Mouse (Mus musculus): Measurements from ENCODE around the gene Pkd2l1. TPM values are rescaled to one million over a fixed set of nuclear protein-coding genes. Genes with fewer than 3 reads are reported as not detected.

Pkd2l1 gene
- polyA plus RNA-seq, 1 experiment from 2014 or later, result not detected

DNA sequence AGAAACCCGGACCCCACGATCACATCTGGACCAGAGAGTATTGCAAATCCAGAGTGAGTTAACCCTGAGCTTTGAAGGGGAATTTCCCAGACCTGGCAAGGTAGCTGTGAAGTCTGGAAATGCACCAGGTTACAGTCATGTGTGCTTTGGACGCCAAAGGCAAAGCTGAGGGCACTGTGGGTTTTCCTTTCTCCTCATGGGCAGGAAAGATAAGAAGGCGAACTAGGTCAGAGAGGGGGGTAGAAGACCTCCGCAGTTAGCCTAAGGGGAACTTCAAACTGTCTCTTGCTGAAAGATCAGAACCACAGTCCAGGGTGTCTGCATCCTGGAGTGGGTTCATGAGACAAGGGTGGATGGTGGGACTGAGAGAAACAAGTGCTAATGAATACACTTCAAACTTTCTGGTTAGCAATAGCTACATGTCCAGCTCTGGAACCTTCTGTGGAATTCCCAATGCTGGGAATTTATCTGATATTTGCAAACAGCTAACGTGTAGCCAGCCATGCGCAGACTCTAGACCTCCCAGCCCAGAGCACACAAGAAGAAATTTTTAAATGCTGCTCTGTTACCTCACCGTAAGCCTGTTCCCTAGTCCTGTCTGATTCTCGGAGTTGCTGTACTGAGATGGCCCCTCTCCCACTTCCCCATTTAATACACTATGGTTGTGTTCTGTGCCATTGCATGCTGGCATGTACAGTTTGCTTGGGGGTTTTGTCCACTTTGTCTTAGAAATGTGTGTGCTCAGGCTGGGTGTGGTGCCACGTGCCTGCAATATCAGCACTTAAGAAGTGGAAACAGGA is 5.0 kb upstream of the Pkd2l1 start:
- WGBS, result 92% methylated on average over 10 of the region's 10 CpGs
- no peaks in the 10 kb centered on the region for H3K9me3 ChIP-seq (replicated peaks)
- no peaks in the 10 kb centered on the region for H3K36me3 ChIP-seq
- no peak overlapping the region for H3K27ac ChIP-seq
- H3K4me3 ChIP-seq, result no peak overlapping the region
- H3K4me1 ChIP-seq, result no peaks in the 10 kb centered on the region
- no peak for DNase-seq (ENCODE audit: low spot score)
- H3K27me3 ChIP-seq (ENCODE audit: low read depth, poor library complexity, severe bottlenecking), result no peaks in the 10 kb centered on the region

DNA sequence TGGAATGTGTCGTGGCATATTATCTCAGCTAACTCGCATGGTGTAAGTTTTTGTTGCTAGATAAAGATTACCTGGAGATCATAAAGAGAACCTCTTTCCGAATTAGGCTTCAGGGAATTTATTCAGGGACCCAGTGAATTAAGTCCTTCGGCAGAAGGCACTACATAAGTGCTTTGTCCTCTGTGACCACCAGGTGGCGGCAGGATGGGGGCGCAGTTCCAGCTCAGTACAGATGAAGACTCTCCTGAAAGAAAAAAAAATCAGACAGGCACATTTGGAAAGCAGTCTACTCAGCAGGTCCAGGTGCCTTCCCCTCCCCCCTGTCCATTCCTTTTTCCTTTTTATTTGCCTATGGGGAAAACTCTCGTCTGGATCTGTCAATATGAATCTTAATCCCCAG is 2.9 kb upstream of the Pkd2l1 start:
- Histone ChIP-seq H3K4me1 (no peaks in the 10 kb centered on the region), H3K9me3 (replicated peaks) (no peaks in the 10 kb centered on the region), H3K27ac (no peak overlapping the region), H3K4me3 (no peak overlapping the region), H3K36me3 (no peaks in the 10 kb centered on the region), H3K27me3 (ENCODE audit: low read depth, poor library complexity, severe bottlenecking) (no peaks in the 10 kb centered on the region)
- WGBS, result 24% methylated on average over 7 of the region's 7 CpGs
- DNase-seq (ENCODE audit: low spot score), result peak; percentile 73

DNA sequence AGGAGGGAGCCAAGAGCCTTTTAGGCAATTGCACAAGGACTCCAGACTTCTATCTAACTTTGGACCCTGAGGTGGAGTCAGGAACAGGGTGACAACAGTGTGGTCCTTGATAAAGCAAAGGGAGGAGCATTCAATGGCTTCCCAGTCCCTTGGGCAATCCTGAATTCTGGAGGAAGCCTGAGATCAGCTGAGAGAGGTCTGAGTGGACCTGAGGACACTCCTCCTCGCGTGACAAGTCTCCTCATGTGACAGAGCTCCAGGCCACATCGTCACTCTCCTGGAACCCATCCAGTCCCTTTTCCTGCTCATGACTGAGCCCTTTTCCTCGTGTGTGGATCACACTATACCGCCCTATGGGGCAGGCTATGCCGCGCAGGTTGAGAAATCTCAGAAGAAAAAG is 1.7 kb upstream of the Pkd2l1 start:
- no peak overlapping the region for H3K4me3 ChIP-seq
- no peak for DNase-seq (ENCODE audit: low spot score)
- H3K4me1 ChIP-seq, result no peaks in the 10 kb centered on the region
- no peaks in the 10 kb centered on the region for H3K9me3 ChIP-seq (replicated peaks)
- WGBS, result 82% methylated on average over 7 of the region's 7 CpGs
- H3K27me3 ChIP-seq (ENCODE audit: low read depth, poor library complexity, severe bottlenecking), result no peaks in the 10 kb centered on the region
- H3K27ac ChIP-seq, result no peak overlapping the region
- no peaks in the 10 kb centered on the region for H3K36me3 ChIP-seq

DNA sequence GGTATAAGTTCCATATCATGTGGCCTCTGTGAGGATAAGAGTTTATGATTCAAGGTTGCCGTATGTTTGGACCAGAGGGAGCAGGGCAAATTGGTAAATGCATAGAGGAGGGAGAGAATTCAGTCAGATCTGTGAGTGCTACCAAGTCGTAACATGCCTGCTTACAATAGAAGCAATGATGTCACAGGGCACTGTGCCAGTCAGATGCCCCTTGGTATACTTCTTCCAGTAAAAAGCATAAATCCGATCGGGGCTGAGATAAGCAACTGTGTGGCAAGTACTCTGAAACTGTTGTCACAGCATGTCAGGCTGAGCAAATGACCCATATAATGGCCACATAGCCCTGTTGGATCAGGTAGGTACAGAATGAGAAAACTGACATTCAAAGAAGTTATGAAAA is 3.2 kb downstream of the Pkd2l1 start:
- Histone ChIP-seq H3K27ac (no peak overlapping the region), H3K27me3 (ENCODE audit: low read depth, poor library complexity, severe bottlenecking) (no peaks in the 10 kb centered on the region), H3K4me1 (no peaks in the 10 kb centered on the region), H3K9me3 (replicated peaks) (no peaks in the 10 kb centered on the region), H3K36me3 (no peaks in the 10 kb centered on the region), H3K4me3 (no peak overlapping the region)
- DNase-seq (ENCODE audit: low spot score), result no peak
- WGBS, result 88% methylated on average over 4 of the region's 4 CpGs

DNA sequence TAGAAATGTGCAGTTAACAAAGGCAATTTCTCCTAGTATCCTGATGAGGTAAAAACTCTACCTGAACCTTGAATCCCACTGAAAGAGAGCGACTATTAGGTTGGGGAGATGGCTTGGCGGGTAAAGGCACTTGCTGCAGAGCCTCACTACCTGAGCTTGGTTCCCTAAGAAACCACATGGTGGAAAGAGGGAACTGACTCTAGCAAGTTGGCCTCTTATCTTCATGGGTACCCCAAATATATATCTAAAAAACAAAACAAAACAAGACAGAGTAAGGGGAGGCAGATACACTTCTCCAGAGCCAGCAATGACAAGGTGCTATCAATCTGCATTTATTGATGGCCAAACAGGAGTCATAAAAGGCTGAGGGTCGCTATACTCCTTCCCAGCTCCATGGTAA is 8.3 kb downstream of the Pkd2l1 start:
- 0 out of 2 replicates have a peak, but pooled peaks cover 3% of the 10 kb centered on the region for H3K4me1 ChIP-seq
- H3K27me3 ChIP-seq (ENCODE audit: low read depth, poor library complexity, severe bottlenecking), result no peaks in the 10 kb centered on the region
- H3K36me3 ChIP-seq, result no peaks in the 10 kb centered on the region
- H3K4me3 ChIP-seq, result no peak overlapping the region
- WGBS, result 70% methylated on average over 3 of the region's 3 CpGs
- H3K27ac ChIP-seq, result no peak overlapping the region
- no peaks in the 10 kb centered on the region for H3K9me3 ChIP-seq (replicated peaks)
- DNase-seq (ENCODE audit: low spot score), result no peak

DNA sequence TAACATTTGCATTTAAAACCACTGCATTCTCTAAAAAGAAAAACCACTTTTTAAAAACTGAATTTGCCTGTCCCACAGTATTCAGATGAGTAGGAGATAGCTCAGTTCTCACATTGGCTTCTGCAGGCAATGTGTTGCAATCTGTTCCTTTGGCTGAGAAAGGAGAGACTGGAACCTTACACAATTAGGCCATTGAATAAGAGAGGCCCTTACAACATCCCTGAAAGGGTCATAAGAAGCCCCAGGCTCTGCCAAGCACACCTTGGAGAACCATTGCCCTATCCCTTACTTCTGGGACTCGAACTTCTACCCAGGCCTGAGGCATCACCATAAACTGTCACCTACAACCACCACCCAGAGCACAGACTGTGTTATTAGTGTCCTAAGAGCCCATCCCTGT is 11.7 kb downstream of the Pkd2l1 start:
- 89% methylated on average over 1 of the region's 1 CpGs for WGBS
- Histone ChIP-seq H3K27ac (no peak overlapping the region), H3K27me3 (ENCODE audit: low read depth, poor library complexity, severe bottlenecking) (no peaks in the 10 kb centered on the region), H3K4me1 (0 out of 2 replicates have a peak, but pooled peaks cover 3% of the 10 kb centered on the region), H3K36me3 (no peaks in the 10 kb centered on the region), H3K9me3 (replicated peaks) (no peaks in the 10 kb centered on the region), H3K4me3 (no peak overlapping the region)
- no peak for DNase-seq (ENCODE audit: low spot score)

DNA sequence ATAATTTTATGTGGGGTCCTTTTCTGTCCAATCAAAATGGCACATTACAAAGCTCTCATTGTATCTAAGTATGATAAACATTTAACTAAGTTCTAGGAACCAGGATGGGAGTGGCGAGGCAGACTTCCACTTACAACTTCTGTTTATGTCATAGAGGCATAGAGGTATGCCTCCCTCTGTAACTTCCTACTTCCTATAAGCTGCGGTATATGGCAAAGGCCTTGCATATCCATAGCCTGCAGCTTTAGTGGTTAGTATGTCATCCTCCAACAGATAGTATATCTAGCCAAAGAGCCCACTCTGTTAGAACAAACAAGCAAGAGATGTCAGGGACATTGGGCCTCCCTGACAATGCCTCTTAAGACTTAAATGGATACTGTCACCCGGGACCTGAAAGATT is 15.5 kb downstream of the Pkd2l1 start:
- no peak overlapping the region for H3K27ac ChIP-seq
- no peaks in the 10 kb centered on the region for H3K27me3 ChIP-seq (ENCODE audit: low read depth, poor library complexity, severe bottlenecking)
- H3K4me1 ChIP-seq, result no peaks in the 10 kb centered on the region
- no peak for DNase-seq (ENCODE audit: low spot score)
- WGBS, result 92% methylated on average over 3 of the region's 3 CpGs
- H3K36me3 ChIP-seq, result no peaks in the 10 kb centered on the region
- H3K9me3 ChIP-seq (replicated peaks), result no peaks in the 10 kb centered on the region
- no peak overlapping the region for H3K4me3 ChIP-seq

DNA sequence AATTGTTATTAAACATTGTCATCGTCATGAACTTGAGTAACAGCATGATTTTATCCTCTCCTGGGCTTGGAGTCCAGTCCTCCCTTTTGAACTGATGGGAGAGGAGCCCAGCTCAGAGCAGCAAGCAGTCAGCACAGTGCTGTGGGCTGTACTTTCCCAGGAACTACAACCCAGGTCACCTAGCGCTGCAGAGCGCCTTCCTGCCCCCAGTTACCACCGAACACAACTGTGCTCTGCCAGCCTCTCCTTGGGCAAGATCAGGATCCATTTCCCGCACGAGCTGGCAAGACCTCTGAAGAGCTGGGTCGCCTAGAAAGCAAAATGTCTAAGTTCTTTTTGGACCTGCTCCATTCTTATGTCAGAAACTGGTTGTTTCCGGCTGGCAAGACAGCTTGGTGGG is 17.4 kb downstream of the Pkd2l1 start:
- WGBS, result 72% methylated on average over 8 of the region's 8 CpGs

DNA sequence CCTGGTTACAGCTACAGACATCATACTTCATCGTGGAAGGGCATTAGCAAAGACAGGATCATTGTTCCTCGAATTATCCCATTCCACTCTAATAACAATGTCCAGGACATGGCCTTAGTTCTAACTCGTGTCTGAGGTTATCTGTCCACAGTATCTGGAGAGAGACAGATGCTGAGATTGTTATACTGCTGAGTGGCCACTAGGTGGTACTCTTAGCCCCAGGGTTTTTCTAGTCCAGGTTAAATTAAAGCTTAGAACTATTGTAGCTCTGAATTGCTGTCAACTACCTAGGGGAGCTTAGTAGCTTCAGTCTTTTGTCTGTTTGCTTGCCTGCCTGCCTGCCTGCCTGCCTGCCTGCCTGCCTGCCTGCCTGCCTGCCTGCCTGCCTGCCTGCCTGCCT is 30.7 kb downstream of the Pkd2l1 start:
- no peaks in the 10 kb centered on the region for H3K9me3 ChIP-seq (replicated peaks)
- no peak overlapping the region for H3K4me3 ChIP-seq
- WGBS, result 23% methylated on average over 3 of the region's 3 CpGs
- H3K27ac ChIP-seq, result no peak overlapping the region
- H3K36me3 ChIP-seq, result no peaks in the 10 kb centered on the region
- no peak for DNase-seq (ENCODE audit: low spot score)
- peaks cover 7% of the 10 kb centered on the region; the same call in 1 of the 2 replicates for H3K27me3 ChIP-seq (ENCODE audit: low read depth, poor library complexity, severe bottlenecking)
- H3K4me1 ChIP-seq, result no peaks in the 10 kb centered on the region

More for the DNA sequence above, 17.4 kb downstream of the Pkd2l1 start:
- Histone ChIP-seq H3K4me1 (no peaks in the 10 kb centered on the region), H3K27me3 (ENCODE audit: low read depth, poor library complexity, severe bottlenecking) (no peaks in the 10 kb centered on the region), H3K4me3 (no peak overlapping the region), H3K9me3 (replicated peaks) (no peaks in the 10 kb centered on the region), H3K36me3 (no peaks in the 10 kb centered on the region), H3K27ac (no peak overlapping the region)
- DNase-seq (ENCODE audit: low spot score), result no peak

DNA sequence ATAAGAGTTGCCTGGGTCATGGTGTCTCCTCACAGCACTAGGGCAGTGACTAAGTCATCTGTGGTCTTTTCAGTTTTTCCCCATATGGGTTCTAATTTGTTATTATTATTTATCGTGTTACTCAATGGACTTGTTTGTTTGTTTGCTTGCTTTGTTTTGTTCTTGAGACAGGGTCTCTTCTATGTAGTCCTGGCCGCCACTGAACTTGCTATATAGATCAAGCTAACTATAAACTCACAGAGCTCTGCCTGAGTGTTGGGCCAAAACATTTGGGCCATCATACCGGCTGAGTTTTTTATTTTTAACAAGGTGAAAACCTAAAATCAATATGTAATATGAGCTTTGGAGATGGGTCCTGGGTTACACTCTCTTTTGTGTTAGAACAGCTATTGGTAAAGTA is 32.9 kb downstream of the Pkd2l1 start:
- Histone ChIP-seq H3K36me3 (no peaks in the 10 kb centered on the region), H3K4me3 (no peak overlapping the region), H3K4me1 (no peaks in the 10 kb centered on the region), H3K27me3 (ENCODE audit: low read depth, poor library complexity, severe bottlenecking) (peaks cover 17% of the 10 kb centered on the region), H3K9me3 (replicated peaks) (no peaks in the 10 kb centered on the region), H3K27ac (no peak overlapping the region)
- DNase-seq (ENCODE audit: low spot score), result no peak
- WGBS, result 85% methylated on average over 3 of the region's 3 CpGs

DNA sequence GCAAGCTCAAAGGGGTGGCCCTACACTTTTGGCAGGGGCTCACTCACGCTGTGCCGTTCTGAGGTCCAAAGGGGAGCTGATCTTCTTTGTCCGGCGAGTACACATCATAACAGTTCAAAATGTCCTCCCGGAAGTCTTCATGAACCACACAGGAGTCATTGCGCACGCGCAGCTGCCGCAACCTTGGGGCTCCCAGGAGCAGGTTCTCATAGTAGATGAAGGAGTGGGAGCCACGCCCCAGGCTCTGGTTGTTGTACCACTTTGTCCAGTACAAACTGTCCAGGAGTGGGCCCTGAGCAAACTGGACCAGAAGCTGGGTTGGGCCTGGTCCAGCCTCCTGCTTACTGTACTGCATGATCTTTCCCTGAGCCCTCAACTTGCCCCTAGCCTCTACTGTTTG is 35.2 kb downstream of the Pkd2l1 start:
- H3K4me3 ChIP-seq, result no peak overlapping the region
- no peak for DNase-seq (ENCODE audit: low spot score)
- H3K36me3 ChIP-seq, result no peaks in the 10 kb centered on the region
- whole genome bisulfite sequencing, result 92% methylated on average over 10 of the region's 10 CpGs
- no peaks in the 10 kb centered on the region for H3K4me1 ChIP-seq
- H3K9me3 ChIP-seq (replicated peaks), result no peaks in the 10 kb centered on the region
- H3K27me3 ChIP-seq (ENCODE audit: low read depth, poor library complexity, severe bottlenecking), result peaks cover 23% of the 10 kb centered on the region
- H3K27ac ChIP-seq, result no peak overlapping the region

DNA sequence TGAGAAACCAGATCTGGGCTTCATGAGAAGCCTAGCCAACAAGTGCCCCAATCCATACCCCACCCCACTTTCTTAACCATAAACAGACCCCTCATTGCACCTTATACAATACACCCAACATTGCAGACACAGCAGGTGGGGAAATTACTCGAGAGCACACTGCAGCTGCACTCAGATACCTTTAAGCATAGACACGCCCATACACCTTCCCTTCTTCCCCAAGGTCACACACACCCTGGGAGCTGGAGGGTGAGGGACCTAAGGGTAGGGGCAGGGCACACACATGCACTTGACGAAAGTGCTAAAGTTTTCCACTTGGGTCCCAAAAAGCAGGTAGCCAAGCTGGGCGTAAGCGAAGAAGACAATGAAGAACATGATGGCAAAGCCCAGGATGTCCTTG is 38.5 kb downstream of the Pkd2l1 start:
- Histone ChIP-seq H3K27me3 (ENCODE audit: low read depth, poor library complexity, severe bottlenecking) (peaks cover 28% of the 10 kb centered on the region), H3K9me3 (replicated peaks) (no peaks in the 10 kb centered on the region), H3K4me1 (no peaks in the 10 kb centered on the region), H3K4me3 (no peak overlapping the region), H3K27ac (no peak overlapping the region), H3K36me3 (no peaks in the 10 kb centered on the region)
- DNase-seq (ENCODE audit: low spot score), result no peak
- 81% methylated on average over 5 of the region's 5 CpGs for WGBS

DNA sequence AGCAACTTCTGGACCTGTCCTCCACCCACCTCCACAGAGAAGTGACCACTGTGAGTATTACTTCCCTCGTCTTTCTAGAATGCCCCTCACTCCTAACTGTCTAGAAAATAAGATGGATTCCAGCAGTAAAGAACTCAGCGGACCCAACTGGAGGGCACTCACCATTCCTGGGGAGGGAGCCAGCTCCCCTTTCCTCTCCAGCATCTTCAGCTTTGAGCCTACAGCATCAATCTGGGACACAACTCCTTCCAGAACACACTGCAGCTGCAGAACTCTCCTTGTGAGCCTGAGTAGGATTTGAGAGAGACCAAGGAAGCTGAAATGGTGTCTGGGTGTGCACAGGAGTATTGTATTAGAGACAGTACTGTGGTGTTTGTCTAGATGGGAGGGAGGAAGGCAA is 43.3 kb downstream of the Pkd2l1 start:
- Histone ChIP-seq H3K9me3 (replicated peaks) (no peaks in the 10 kb centered on the region), H3K27ac (no peak overlapping the region), H3K4me3 (no peak overlapping the region), H3K36me3 (peaks cover 10% of the 10 kb centered on the region), H3K4me1 (peaks cover 16% of the 10 kb centered on the region), H3K27me3 (ENCODE audit: low read depth, poor library complexity, severe bottlenecking) (peaks cover 12% of the 10 kb centered on the region; the same call in 1 of the 2 replicates)
- 79% methylated on average over 2 of the region's 2 CpGs for WGBS
- DNase-seq (ENCODE audit: low spot score), result no peak

DNA sequence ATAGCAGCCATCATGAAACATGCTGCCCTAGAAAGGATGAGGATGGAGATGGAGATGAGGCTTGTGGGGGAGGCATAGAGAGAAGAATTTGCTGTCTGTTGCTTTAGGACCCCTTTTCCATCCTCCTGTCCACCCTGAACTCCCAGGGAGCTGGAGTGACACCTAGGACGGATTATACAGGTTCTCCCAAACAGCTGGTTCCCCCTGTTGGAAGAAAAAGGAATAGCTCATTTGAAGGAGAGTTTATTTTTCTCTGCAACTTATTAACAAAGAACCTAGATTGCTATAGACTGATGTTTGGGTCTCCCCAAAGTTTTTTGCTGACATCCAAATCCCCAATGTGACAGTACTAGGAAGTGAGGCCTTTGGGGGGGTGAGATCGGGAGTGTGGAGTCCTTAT is 43.9 kb downstream of the Pkd2l1 start:
- no peaks in the 10 kb centered on the region for H3K9me3 ChIP-seq (replicated peaks)
- H3K27ac ChIP-seq, result no peak overlapping the region
- no peak overlapping the region for H3K4me3 ChIP-seq
- WGBS, result 29% methylated on average over 2 of the region's 2 CpGs
- H3K36me3 ChIP-seq, result peaks cover 16% of the 10 kb centered on the region
- peaks cover 12% of the 10 kb centered on the region; the same call in 1 of the 2 replicates for H3K27me3 ChIP-seq (ENCODE audit: low read depth, poor library complexity, severe bottlenecking)
- H3K4me1 ChIP-seq, result peaks cover 16% of the 10 kb centered on the region
- no peak for DNase-seq (ENCODE audit: low spot score)
